Mouse (Mus musculus) brain, embryonic 18.5 days (tissue): Measurements from ENCODE around the gene Syt7.

Experiments used
- DNase-seq: peaks from one replicate; pipeline ENCODE4 v3.0.0-alpha.2; 2012; ENCODE audit warnings: low read depth, low spot score

Syt7 gene

GRCm38 (mm10) chr19:10388615-10389313, at the start of gene Syt7:
Gene Syt7, plus strand, starts transcription at chr19:10389090.
- DNase-seq: peak; percentile 64

DNA sequence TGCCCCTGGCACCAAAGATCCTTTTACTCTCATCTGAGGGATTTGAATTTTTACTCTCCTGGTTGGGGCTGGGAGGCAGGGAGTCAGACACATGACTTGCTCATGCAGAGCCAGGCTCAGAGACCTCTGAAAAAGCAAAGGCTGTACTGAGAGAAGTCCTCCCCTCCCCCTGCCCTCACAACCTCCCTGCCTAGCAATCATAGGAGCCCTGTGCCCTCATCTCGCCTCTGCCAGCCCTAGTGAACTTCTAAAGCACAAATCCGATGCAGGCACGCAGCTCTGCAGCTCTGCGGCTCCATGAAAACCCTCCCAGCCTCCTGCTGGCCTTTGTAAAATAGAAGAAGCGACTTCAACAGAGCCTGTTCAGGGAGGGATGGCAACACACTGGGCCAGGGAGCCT, 49.6 kb upstream of the Syt7 start:
- DNase-seq: no peak

GRCm38 (mm10) chr19:10340661-10341060, 48.2 kb upstream of the Syt7 start:
- no peak for DNase-seq

DNA sequence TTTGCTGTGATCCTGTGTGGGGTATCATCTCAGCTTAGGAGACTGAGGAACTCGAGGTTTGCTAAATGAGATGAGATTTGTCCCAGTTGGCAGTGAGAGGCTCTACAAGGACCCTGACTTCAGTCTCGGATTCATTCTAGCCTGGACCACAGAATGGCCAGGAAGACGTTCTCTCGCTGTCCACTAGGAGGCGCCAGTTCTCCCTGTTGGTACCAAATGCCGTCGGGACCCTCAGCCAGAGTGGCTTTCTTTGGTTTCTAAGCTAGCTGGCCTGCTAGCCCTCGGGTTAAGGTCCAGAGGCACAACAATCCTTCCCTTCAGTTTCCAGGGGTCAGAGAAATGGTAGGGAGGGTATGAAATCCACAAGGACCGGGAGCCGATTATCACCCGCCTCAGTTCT, 47.7 kb upstream of the Syt7 start:
- DNase-seq: no peak

- DNase-seq: peak; percentile 58
Measured at GRCm38 (mm10) chr19:10341817-10342439, 47.0 kb upstream of the Syt7 start.

GRCm38 (mm10) chr19:10343866-10344265, 45.0 kb upstream of the Syt7 start:
- no peak for DNase-seq

DNA sequence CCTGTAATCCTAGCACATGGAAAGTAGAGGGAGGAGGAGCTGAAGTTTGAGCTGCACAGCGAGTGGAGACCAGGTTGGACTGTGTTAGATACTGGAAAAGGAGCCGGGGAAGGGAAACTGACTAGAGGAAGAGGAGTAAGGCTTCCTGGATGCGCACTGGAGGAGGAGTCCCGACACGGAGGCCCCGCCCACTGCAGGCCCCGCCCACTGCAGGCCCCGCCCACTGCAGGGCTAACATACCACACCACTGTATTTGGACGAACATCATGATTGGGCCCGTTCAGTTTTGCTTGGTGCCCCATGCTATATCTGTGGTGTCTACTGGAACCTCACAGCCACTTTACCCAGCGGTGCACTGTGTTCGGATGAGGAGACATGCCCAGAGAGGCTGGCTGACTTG, 43.2 kb upstream of the Syt7 start:
- DNase-seq: no peak

- no peak for DNase-seq
Measured at GRCm38 (mm10) chr19:10347628-10348273, 41.1 kb upstream of the Syt7 start.

- DNase-seq: no peak
Measured at GRCm38 (mm10) chr19:10352218-10352617, 36.7 kb upstream of the Syt7 start.

DNA sequence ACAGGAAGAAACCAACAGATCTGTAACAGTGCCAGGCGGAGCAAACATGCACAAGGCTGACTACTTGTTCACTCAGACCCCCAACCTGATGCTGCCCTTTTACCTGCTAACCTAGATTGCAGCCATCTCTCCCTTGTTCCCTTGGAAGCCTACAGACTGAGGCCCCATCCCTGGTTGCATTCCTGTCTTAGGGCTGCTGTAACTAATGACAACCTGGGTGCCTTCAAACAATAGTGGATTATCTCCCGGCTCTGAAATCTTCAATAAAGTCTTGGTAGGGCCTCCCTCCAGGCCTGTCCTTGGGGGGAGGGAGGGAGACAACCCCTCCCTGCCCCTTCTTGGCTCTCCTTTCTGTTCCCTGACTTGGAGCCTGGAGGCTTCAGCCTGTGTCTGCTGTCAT, 34.1 kb upstream of the Syt7 start:
- no peak for DNase-seq

DNA sequence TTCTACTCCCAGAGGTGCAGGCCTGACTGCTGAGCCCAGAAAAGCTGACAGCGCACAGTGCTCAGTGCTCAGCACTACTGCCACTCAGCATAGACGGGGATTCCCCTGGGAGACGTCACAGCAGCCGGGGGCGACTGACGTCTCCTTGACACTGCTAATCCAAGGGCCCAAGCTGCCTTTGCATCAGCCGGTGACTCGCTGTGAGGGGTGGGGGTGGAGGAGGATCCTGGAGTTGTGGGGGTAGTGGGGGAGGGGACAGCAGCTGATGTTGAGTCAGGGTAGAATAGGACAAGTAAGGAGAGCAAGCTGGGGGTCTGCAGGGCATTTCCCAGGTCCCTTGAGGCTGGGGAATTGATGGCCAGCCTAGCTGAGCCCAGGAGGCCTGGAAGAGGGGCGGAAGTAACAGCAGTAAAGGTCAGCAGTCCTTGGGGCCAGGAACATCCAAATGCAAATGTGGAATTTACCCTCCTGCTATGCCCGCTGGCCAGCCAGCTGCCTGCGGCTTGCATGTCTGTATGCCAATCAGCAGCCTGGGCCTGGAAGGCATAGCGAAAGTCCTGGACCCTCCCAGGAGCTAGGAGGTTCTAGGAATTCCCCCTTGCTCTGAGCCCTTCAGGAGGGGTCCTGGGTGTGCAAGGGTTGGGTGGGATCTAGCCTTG, 31.9 kb upstream of the Syt7 start:
- no peak for DNase-seq

DNA sequence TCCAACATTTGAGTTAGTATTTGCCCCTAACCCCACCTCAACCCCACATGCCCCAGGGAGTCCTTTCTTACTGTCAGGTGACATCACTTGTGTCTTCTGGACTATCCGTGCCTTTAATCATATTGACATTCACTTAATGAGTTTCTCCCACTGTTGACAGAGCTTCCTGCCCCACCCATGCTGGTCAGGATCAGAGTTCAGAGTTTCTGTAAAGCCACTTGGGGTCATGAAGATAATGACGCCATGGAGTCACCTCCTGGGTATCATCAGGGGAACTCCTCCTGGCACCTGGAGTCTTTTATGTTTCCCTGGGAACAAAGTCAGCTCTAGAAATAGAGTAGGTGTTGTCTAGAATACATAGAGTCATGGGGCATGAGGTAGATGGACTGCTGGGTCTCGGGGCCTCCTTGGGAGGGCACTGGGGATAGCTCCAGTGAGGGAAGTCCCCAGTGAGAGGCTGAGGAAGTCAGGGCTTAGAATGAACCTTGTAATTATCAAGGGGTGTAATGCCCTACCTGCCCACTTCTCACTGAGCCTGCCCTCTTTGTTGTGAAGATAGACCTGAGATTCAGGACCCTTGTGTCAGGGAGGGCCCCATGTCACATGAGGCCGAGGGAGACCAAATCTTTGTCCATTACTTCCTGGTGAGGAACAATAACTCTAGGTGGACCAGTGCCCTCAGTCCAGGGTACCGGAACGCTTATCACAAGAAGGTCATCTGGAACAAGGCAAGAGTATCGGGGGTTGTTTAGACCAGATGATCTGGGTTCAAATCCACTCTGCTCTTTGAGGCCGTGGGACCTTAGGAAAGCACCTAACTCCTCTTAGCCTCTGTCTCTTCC, 29.6 kb upstream of the Syt7 start:
- no peak for DNase-seq

DNA sequence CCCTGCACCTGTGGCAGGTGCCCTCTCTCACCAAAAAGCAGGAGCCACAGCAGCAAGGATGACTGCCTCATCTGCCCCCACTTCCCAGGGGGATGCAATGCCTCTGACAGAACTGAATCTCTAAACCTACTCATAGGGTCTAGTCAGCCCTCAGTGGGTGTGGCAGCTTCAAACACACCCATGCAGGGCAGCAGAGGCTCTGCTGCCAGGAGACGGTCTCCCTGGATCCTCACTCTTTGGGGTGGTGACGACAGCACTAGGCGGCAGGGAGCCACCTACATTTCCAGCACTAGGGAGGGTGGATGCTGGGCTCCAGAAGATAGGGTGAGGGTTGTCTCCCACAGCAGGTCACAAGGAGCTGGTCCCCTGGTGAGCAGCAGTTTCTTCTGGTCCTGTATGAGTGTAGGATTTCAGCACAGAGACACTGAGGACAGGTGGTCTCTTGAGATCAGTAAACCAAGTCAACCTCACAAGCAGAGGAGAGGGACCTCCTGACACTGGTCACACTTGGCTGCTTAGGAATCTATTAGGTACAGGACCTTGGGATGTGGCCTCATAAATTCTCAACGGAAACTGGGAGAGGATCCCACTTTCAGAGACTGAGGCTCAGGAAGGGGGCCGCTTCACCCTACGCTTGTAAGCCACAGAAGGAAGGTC, 26.3 kb upstream of the Syt7 start:
- DNase-seq: no peak

DNA sequence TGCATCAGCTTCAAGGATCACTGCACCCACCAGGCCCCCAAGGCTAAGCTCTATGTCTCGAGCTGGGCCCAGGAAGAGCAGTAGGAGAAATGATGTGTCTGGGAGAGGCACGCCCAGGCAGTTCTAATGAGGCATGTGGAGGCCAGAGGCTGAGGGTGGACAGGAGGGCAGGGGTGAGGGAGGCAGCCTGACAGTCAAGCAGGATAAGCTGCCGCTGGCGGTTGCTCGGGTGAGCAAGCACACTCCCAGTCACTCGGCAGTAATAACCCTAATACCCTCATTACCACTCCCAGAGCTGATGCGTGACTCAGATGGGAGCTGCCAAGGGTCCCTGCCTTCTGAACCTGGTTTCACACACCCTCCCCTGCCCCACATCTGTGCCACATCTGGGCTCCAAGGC, 25.0 kb upstream of the Syt7 start:
- no peak for DNase-seq

DNA sequence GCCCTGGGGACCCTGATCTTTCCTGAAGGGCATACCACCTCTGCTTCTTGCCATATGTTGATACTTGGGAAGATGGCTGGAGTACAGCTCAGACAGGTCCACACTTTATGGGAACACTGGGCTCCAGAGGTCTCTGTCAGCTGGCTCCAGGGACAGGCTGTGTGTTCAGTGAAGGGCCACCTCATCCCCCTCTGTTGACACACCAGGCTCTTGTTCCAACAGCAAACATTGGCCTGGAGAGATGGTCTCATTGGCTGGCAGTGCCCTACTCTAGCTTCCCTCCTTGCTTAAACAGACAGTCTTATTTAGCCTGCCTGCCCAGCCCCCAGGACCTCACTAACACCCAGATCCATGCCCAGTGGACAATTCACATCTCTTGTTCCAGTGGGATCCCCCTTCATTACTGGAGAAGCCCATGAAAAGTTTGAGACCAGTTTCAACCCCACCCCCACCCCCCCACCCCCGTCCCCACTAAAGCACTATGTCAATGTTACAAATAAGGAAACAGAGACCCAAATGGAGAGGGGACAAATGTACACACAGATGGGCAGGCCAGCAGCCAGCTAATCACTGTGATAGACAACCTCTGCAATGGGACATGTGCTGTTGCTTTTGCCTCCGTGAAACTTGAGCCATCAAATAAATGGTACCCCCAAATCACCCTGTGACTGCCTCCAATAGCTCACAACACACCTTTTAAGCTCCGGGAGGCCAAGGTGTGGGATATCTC, 22.6 kb upstream of the Syt7 start:
- DNase-seq: no peak

GRCm38 (mm10) chr19:10367802-10368201, 21.1 kb upstream of the Syt7 start:
- no peak for DNase-seq

DNA sequence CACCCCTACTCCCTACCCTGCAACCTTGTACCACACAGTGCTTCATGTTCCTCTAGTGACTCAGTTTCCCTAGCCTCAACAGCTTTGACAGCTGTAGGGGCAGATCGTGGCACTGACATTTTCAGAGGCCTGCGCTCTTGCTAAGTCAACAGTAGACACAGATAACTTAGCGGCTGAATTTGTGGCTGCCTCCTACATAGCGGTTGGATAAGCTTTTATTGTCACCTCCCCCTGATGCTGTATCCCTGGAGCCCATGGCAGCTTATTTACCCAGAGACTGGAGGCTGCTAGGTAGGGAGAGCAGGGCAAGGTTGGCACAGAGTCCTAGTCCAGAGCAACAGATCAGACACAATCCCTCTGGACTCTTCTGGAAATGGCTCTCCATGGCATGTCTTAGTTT, 19.0 kb upstream of the Syt7 start:
- no peak for DNase-seq

GRCm38 (mm10) chr19:10373191-10373590, 15.7 kb upstream of the Syt7 start:
- no peak for DNase-seq

DNA sequence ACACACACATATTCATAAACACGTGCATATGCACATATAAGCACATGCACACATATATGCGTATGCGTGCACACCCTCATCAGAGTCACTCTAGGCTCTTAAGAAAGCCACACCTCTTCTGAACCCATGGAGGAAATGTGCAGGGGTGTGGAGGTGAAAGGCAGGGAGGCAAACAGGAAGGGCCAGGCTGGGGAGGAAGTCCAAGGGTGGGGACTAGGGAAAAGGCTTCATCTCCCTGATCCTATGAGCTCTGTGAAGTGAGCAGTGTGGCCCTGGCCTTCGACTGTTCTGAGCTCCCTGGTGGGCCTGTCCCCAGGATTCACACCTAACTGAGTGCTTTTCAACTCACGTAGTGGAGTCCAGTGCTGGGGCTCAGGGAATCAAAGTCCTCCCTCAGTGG, 13.6 kb upstream of the Syt7 start:
- DNase-seq: no peak

DNA sequence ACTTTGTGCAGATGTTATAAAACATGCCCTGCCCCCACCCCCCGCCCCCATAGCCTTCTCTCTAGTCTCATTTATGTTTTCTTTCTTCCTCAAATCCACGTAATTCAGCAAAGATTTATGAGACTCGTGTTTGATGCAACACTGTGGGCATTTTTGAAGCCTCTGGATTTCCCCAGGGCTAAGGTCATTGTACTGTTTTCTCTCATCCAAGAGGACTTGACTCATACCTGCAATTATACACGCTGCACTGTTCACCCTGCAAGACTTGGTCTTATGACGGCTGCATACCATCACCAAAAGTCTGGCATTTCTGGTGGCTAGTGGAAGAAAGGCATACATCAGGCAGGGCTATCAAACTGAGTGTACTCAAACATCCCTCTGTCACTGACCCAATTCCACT, 8.9 kb upstream of the Syt7 start:
- DNase-seq: no peak
